Mouse (Mus musculus) embryonic facial prominence, embryonic 11.5 days (tissue): Measurements from ENCODE around the gene Tpbgl. TPM values are rescaled to one million over a fixed set of nuclear protein-coding genes. Genes with fewer than 3 reads are reported as not detected.

ENCODE experiments used
- ATAC-seq: fragments of 200-750 bp; cut with Nextera tagmentation; replicated peaks from 2 replicates; pipeline ENCODE4 v1.8.0; 2017; ENCODE audit warnings: low read depth; ENCODE audit not compliant: insufficient number of reproducible peaks, low FRiP score, low TSS enrichment
- DNase-seq: peaks from one replicate; pipeline ENCODE4 v3.0.0-alpha.2; 2015; ENCODE audit warnings: low spot score
- H3K27ac ChIP-seq: fragments of 300-500 bp; sonication (generic); replicated peaks from 2 replicates; pipeline ENCODE4 v1.5.1; 2014; ENCODE audit warnings: mild to moderate bottlenecking, low read depth, low read length, control low read depth
- H3K27me3 ChIP-seq: fragments of 300-500 bp; sonication (generic); 2 replicates; pipeline ENCODE4 v1.6.1; 2014; ENCODE audit warnings: mild to moderate bottlenecking, low read length, moderate library complexity, mixed read lengths; ENCODE audit not compliant: control insufficient read depth, insufficient read depth
- H3K36me3 ChIP-seq: fragments of 300-500 bp; sonication (generic); replicated peaks from 2 replicates; pipeline ENCODE4 v1.6.1; 2014; ENCODE audit warnings: low read depth, mild to moderate bottlenecking, low read length, moderate library complexity, mixed read lengths; ENCODE audit not compliant: control insufficient read depth, insufficient read depth
- H3K4me1 ChIP-seq: fragments of 300-500 bp; sonication (generic); 2 replicates; pipeline ENCODE4 v1.6.1; 2014; ENCODE audit warnings: low read length, mixed read lengths; ENCODE audit not compliant: control insufficient read depth, insufficient read depth
- H3K4me2 ChIP-seq: fragments of 300-500 bp; sonication (generic); 2 replicates; pipeline ENCODE4 v1.6.1; 2014; ENCODE audit warnings: low read depth, mild to moderate bottlenecking, control low read depth, low read length, moderate library complexity
- H3K4me3 ChIP-seq: fragments of 300-500 bp; sonication (generic); 2 replicates; pipeline ENCODE4 v1.5.1; 2014; ENCODE audit warnings: low read depth, low read length, control low read depth
- H3K9ac ChIP-seq: fragments of 300-500 bp; sonication (generic); replicated peaks from 2 replicates; pipeline ENCODE4 v1.6.1; 2014; ENCODE audit warnings: mild to moderate bottlenecking, control low read depth, low read length
- H3K9me3 ChIP-seq: fragments of 300-500 bp; sonication (generic); replicated peaks from 2 replicates; pipeline ENCODE4 v1.6.1; 2016; ENCODE audit warnings: mild to moderate bottlenecking, low read length, inconsistent platforms, mixed read lengths; ENCODE audit not compliant: control insufficient read depth
- WGBS: fragments of 180-500 bp; shearing (Covaris S2); extraction: QIAGEN DNeasy Blood & Tissue Kit; methylation state at CpG from one replicate; pipeline ENCODE4 v1.1.7; 2014; 5-methylcytosine and 5-hydroxymethylcytosine counted together
- polyA plus RNA-seq: library from polyadenylated mRNA; unstranded; fragments of >200 nt; fragmentation: Nextera tagmentation; extraction: Ambion mirVana; gene quantifications from 2 replicates; pipeline ENCODE4 v1.2.1, GENCODE M21; 2014

Tpbgl gene
- polyA plus RNA-seq, 1 experiment from 2014 or later: 0.49 TPM

DNA sequence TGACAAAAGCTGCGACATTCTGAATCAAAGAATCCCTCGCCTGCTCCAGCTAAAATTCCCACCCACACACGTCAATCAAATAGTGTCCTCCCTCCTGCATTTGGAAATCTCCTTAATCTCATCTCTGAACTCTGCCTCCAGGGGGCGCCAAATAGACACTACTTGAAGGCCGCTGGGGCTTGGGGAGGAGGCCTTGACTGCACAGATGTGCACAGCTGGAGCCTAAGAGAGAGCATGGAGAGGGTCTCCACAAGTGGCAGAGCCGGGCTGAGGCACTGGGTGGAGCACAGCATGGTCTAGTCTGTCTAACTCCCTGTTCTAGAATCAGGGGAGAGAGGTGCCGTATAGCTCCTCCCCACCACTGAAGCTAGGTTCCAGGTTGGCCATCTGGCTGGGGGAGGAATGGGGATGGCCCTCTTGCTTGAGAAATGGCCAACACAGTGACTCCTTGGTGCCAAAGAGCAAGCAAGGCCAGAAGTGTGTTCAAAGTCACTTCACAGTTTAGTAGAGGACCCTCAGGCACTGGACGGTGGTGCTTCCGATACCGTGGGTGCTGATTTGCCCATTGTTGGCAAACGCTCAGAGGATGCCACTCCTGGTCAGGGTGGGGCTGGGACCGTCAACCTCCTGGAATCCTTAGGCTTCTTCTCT is 32.6 kb upstream of the Tpbgl start:
- Histone ChIP-seq H3K27ac (no peak overlapping the region), H3K4me3 (no peak overlapping the region), H3K27me3 (no peaks in the 10 kb centered on the region), H3K36me3 (no peaks in the 10 kb centered on the region), H3K4me1 (no peaks in the 10 kb centered on the region), H3K4me2 (no peak overlapping the region), H3K9ac (no peak overlapping the region), H3K9me3 (no peaks in the 10 kb centered on the region)
- ATAC-seq (0 out of 2 replicates have a peak, but pooled peaks have one; percentile 68), DNase-seq (peak; percentile 90)
- WGBS: 47% methylated on average over 12 of the region's 12 CpGs

DNA sequence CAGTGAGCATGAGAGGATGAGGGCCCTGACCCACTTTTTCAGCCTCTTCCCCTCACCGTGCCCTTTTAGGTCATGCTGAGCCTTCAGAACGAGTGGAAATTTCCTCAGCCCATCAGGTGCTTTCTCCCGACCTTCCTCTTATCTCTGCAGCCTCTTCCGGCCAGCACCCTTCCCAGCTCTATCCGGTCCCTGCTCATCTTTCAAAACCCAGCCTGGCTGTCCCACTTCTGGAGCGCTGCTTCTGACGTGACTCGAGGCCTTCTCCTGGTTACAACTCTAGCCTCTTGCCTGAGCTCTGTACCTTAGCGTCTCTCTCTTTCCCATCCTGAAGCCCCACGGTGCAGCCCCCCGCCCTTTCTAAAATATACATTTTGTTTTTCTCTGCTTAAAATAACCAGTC is 27.3 kb upstream of the Tpbgl start:
- Histone ChIP-seq H3K4me2 (no peak overlapping the region), H3K4me3 (no peak overlapping the region), H3K27me3 (no peaks in the 10 kb centered on the region), H3K36me3 (no peaks in the 10 kb centered on the region), H3K4me1 (no peaks in the 10 kb centered on the region), H3K9me3 (no peaks in the 10 kb centered on the region), H3K27ac (no peak overlapping the region), H3K9ac (no peak overlapping the region)
- 79% methylated on average over 11 of the region's 11 CpGs for WGBS
- ATAC-seq (no peak), DNase-seq (no peak)

DNA sequence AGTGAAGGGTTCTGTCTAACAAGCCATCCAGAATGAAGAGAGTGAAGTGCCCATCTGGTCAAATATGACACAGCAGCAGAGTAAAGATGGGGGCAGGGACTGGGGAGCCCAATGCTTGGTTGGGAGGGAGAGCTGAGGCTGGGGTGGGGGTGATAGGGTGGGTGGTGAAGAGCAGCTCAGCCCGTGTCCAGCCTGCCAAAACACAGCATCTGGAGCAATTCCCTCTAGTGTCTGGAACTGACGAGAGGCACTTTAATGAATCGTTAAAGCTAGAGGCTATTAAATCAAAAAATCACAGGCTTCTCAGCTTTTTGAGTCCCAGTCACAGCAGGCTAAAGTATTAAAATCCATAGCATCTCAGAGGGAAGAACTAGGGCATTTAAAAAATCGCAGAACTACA is 22.7 kb upstream of the Tpbgl start:
- H3K9ac ChIP-seq: no peak overlapping the region
- no peak overlapping the region for H3K4me2 ChIP-seq
- 67% methylated on average over 4 of the region's 4 CpGs for WGBS
- H3K36me3 ChIP-seq: no peaks in the 10 kb centered on the region
- no peaks in the 10 kb centered on the region for H3K4me1 ChIP-seq
- H3K27ac ChIP-seq: no peak overlapping the region
- DNase-seq (no peak), ATAC-seq (no peak)
- H3K9me3 ChIP-seq: no peaks in the 10 kb centered on the region
- H3K27me3 ChIP-seq: no peaks in the 10 kb centered on the region
- no peak overlapping the region for H3K4me3 ChIP-seq

DNA sequence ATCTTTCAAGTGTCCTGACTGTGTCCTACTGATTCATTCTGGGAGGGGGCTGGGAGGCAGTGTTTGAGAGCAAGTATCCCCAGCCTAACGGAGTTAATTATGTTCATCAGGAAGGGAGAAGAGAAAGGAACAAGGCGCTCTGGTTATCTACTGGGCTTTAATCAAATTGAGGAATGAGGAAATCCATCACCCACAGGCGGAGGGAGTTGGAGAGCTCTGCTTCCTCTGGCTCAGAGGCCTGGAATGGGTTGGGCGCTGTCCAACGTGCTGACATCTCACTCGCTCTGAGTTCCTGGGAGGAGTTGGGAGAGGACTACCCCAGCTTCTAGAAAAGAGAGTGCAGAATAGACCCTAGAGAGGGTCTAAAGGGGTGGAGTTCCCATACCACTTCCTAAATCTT is 21.7 kb upstream of the Tpbgl start:
- no peak overlapping the region for H3K4me3 ChIP-seq
- ATAC-seq (no peak), DNase-seq (peak; percentile 86)
- H3K27me3 ChIP-seq: no peaks in the 10 kb centered on the region
- H3K27ac ChIP-seq: no peak overlapping the region
- no peak overlapping the region for H3K4me2 ChIP-seq
- no peaks in the 10 kb centered on the region for H3K36me3 ChIP-seq
- H3K9ac ChIP-seq: no peak overlapping the region
- no peaks in the 10 kb centered on the region for H3K4me1 ChIP-seq
- no peaks in the 10 kb centered on the region for H3K9me3 ChIP-seq
- 4% methylated on average over 6 of the region's 6 CpGs for WGBS

DNA sequence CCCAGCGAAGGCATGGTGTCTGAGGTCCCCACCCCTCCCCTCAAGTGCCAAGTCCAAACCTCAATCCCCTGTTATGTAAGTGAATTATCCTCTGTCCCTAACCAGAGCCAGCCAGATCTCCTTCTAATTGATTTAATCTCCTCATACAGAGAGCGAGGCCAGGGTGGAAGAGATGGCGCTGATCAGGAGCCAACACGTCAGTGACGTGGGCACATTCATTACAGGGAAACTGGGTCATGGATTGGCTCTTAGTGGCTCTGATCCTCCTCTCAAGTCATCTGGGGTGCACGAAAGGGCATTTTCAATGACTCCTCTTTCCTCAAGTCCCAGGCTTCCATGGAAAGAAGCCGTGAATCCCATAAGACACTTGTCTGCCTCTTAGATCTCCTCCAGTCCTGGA is 17.8 kb upstream of the Tpbgl start:
- ATAC-seq: no peak
- 78% methylated on average over 7 of the region's 7 CpGs for WGBS
- no peaks in the 10 kb centered on the region for H3K9me3 ChIP-seq
- H3K4me3 ChIP-seq: no peak overlapping the region
- no peak overlapping the region for H3K9ac ChIP-seq
- no peak overlapping the region for H3K27ac ChIP-seq
- H3K4me1 ChIP-seq: no peaks in the 10 kb centered on the region
- H3K27me3 ChIP-seq: no peaks in the 10 kb centered on the region
- H3K4me2 ChIP-seq: no peak overlapping the region
- H3K36me3 ChIP-seq: no peaks in the 10 kb centered on the region
- DNase-seq: no peak

DNA sequence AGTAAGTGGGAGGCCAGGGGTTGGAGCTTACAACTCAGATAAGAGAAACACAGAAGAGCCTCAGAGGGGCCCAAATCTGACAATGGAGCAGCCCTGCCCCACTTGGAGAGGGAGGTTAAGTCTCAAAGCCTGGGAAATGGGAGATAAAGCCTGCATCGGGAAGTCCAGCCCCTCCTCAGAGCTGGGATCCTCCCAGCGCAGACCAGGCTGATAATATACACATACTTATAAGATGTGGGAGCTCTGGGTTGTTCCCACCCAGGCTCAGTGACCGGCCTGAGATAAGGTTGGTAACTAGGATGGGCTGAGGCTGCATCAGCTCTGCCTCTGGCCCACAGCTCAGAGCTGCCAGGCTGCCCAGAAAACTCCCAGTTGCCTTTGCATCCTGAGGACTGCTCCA is 15.2 kb upstream of the Tpbgl start:
- Histone ChIP-seq H3K27ac (no peak overlapping the region), H3K36me3 (no peaks in the 10 kb centered on the region), H3K9ac (no peak overlapping the region), H3K27me3 (no peaks in the 10 kb centered on the region), H3K9me3 (no peaks in the 10 kb centered on the region), H3K4me1 (no peaks in the 10 kb centered on the region), H3K4me3 (no peak overlapping the region), H3K4me2 (no peak overlapping the region)
- DNase-seq (no peak), ATAC-seq (no peak)
- 65% methylated on average over 3 of the region's 3 CpGs for WGBS

DNA sequence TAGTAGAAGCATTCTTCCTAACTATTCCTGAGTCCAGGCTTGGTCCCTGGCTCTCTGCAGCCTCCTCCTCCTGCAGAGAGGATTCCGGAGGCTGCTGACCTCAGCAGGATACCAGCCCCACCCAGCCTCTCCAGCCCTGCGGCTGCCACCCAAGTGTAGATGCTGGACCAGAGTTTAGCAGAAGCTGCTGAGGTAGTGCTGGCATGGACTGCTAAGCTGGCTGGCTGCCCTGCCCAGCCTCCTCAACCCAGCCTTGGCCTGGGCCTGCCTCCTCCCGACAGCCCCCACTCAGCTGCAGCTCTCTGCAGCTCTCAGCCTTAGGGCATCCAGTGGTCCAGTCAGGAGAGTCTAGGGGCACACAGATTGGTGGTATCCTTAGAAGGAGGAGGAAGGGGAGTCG is 14.3 kb upstream of the Tpbgl start:
- Histone ChIP-seq H3K4me1 (no peaks in the 10 kb centered on the region), H3K36me3 (no peaks in the 10 kb centered on the region), H3K4me3 (no peak overlapping the region), H3K4me2 (no peak overlapping the region), H3K9me3 (no peaks in the 10 kb centered on the region), H3K9ac (no peak overlapping the region), H3K27ac (no peak overlapping the region), H3K27me3 (no peaks in the 10 kb centered on the region)
- 22% methylated on average over 4 of the region's 4 CpGs for WGBS
- DNase-seq: no peak
- no peak for ATAC-seq

DNA sequence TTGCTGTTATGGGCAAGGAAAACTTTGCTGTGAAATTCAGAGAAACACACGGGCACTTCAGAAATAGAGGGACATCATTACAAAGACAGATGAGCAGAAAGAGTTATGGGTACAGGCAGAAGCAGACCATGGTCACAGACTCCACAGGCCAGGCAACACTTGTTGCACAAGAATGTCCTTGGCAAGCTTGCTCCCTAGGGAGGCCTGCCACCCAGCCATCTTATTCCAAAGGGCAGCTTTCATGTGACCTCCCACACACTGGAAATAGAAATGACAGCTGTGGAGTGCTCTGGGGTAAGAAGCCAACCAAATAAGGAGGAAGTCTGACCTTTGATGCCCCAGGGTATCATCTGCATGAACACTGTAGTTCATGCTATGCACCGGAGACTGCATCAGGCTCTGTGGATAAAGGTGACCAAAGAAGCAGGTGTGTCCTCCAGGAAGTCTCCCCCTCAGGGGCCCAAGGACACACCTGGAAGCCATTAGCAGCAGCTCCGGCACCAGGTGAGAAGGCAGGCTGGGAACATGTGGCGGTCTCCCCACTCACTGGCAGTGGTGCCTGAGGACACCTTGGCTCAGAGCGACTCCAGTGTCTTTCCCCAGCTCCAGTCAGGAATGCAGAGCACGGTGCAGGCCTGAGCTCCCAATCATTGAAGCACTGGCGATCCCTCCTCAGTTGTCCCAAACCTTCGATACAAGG is 7.2 kb upstream of the Tpbgl start:
- no peaks in the 10 kb centered on the region for H3K4me1 ChIP-seq
- no peak overlapping the region for H3K27ac ChIP-seq
- 73% methylated on average over 8 of the region's 8 CpGs for WGBS
- no peak for DNase-seq
- no peaks in the 10 kb centered on the region for H3K36me3 ChIP-seq
- H3K9ac ChIP-seq: no peak overlapping the region
- H3K4me3 ChIP-seq: no peak overlapping the region
- no peak for ATAC-seq
- H3K27me3 ChIP-seq: no peaks in the 10 kb centered on the region; the same call in 1 of the 2 replicates
- no peaks in the 10 kb centered on the region for H3K9me3 ChIP-seq
- H3K4me2 ChIP-seq: no peak overlapping the region
